Mouse (Mus musculus): ENCODE data around the gene Odf4.
"Not testable (repeated sequence)": the region's sequence is repeated elsewhere in the genome, so short reads cannot be mapped to it uniquely, and the experiment has no call there.

GRCm38 (mm10) chr11:68962159-68962558, 35.3 kb upstream of the Odf4 start:
- not testable (repeated sequence) for TF ChIP-seq CTCF, EP300 (IDR thresholded peaks at IDR 0.05; ENCODE audit: low read depth)

Data from heart, postnatal 0 days (tissue).